In the genomic region with DNA sequence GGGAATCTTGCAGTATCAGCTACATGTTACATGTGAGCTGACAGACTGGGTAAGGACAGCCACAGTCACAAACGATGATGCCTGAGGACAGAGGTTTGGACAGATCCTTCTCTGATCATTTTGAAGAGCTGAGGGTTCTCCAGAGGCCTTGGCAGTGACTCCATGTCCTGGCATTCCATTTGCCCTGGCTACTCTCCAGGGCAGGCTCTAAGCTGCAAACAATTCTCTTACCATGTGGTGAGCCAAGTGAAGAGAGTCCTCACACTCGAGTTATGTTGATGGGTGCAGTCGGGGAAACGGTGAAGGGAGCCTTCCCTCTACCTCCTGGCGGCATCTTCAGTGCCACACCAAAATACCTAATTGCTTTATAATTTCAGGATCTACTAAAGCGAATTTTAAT, we compare ENCODE assay signal across 11 mouse cellular contexts.
DNase-seq lines count a peak whose midpoint lies in the region; TF ChIP-seq lines count a peak whose summit lies in the region.
"Had no signal": no experiment of that assay in that cellular context is flagged by ENCODE, and none has a peak within 500 bp of the region (broad histone marks: within the 10 kb centered on the region; RNA-seq: fewer than 3 reads in every experiment).

No protein-coding gene starts in this region.

- no peak for TF ChIP-seq CTCF in kidney, adult 2 months (conservative IDR thresholded peaks at IDR 0.05; ENCODE audit: insufficient read depth, insufficient read length, low read depth, low read length)

- DNase-seq in adrenal gland, adult (ENCODE audit: inconsistent age in 2 of 2, low spot score in 1 of 2): peak; percentile 40 to 63
- no peak for DNase-seq in adrenal gland, adult 18-20 months (ENCODE audit: low spot score in 2 of 2)
- DNase-seq in kidney, adult 2 months: peak; percentile 65
- no peak for DNase-seq in kidney, postnatal 4 days
- peak; percentile 7 for DNase-seq in adrenal gland, adult 8-10 months
- peak; percentile 63 for DNase-seq in heart, postnatal 4 days
- no peak for DNase-seq in B cell, adult 2 months
- no peak for DNase-seq in right cerebral cortex, adult 18-20 months
- DNase-seq: cerebellum, adult 11 months had no signal

- no peak overlapping the region for H3K4me3 ChIP-seq in kidney, adult 2 months (ENCODE audit: insufficient read depth, low read depth, low read length)
- H3K4me3 ChIP-seq: heart, embryonic 13.5 days had no signal

- WGBS in kidney, adult 2 months: 60% methylated on average over 6 of the region's 6 CpGs

- no peaks in the 10 kb centered on the region for H3K36me3 ChIP-seq in kidney, adult 2 months (ENCODE audit: control insufficient read depth, insufficient read depth, low read length)

- no peaks in the 10 kb centered on the region for H3K27me3 ChIP-seq in kidney, adult 2 months (replicated peaks; ENCODE audit: control insufficient read depth, insufficient read depth, low read length)
- H3K27me3 ChIP-seq: heart, embryonic 13.5 days had no signal

- H3K27ac ChIP-seq in kidney, adult 2 months (ENCODE audit: insufficient read depth, low read depth, low read length): no peak overlapping the region
- H3K27ac ChIP-seq: heart, embryonic 13.5 days; liver, embryonic 14.5 days had no signal

- no peak for TF ChIP-seq POLR2A in kidney, adult 2 months (IDR thresholded peaks at IDR 0.05; ENCODE audit: low read depth, low read length)

- peaks cover 6% of the 10 kb centered on the region; the same call in 1 of the 2 replicates for H3K4me1 ChIP-seq in kidney, adult 2 months (ENCODE audit: control insufficient read depth, insufficient read depth, low read length)
- H3K4me1 ChIP-seq: heart, embryonic 13.5 days had no signal

Comparison
In these comparisons a context has a peak if more than half of its experiments do, and no peak if none do; other contexts are left out.
1. DNase-seq: peak in adrenal gland, adult (2 of 2), kidney, adult 2 months (single experiment), adrenal gland, adult 8-10 months (single experiment) and heart, postnatal 4 days (single experiment); none in adrenal gland, adult 18-20 months (0 of 2), kidney, postnatal 4 days (0 of 2), B cell, adult 2 months (0 of 2) and right cerebral cortex, adult 18-20 months (single experiment).